Mouse (Mus musculus) heart, adult 2 months (tissue): ENCODE data around the gene Son.

Experiments used
- CTCF ChIP-seq: fragments of 200-600 bp; IDR thresholded peaks from 2 replicates; pipeline ENCODE4 v1.8.1; 2022; ENCODE audit warnings: antibody characterized with exemption, mild to moderate bottlenecking, moderate library complexity
- POLR2A ChIP-seq: fragments of 200-500 bp; IDR thresholded peaks from 2 replicates; pipeline ENCODE4 v1.6.1; 2011; ENCODE audit warnings: mild to moderate bottlenecking, low read depth, low read length, control low read depth; ENCODE audit not compliant: insufficient read depth

DNA sequence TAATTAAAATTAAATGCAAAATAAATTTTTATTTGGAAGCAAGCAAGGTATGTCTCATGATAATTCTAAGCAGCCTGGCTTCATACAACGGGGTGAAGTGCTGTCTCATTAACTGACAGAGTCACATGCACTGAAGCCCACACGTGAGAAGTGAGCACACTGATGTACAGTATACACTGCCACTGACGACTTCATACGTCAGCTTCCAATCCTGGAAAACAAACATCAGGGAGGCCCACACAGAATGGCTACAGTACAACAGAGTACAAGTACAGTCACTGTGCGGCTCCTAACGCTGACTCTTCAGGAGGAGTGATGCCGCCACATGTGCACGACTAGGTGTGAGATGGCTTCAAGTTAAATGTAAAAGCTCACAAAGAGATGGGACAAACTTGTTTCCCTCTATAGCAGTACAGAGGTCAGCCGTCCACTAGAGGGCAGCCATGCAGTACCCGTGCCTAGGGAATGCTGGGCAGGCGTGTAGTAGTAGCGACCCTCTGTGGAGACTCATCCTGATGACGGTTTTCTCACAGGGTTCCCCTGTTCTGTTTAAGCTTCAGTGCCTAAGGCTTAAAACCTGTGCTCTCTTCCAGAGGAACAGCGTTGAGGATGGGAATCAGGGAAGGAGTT lies 47.3 kb downstream of the Son start:
- TF ChIP-seq CTCF (peak; percentile 97), POLR2A (no peak)
